Mouse (Mus musculus) embryonic facial prominence, embryonic 13.5 days (tissue): Measurements from ENCODE around the gene Spatc1l. TPM values are rescaled to one million over a fixed set of nuclear protein-coding genes. Genes with fewer than 3 reads are reported as not detected.
A peak's percentile ranks its signal among the peaks of the same experiment; 100 is the strongest.

ENCODE experiments used
- ATAC-seq: fragments of 200-750 bp; cut with Nextera tagmentation; 2 replicates; pipeline ENCODE4 v1.8.0; 2017; ENCODE audit warnings: low read depth; ENCODE audit not compliant: insufficient number of reproducible peaks, insufficient read depth, low FRiP score, low TSS enrichment
- H3K27ac ChIP-seq: fragments of 300-500 bp; sonication (generic); 2 replicates; pipeline ENCODE4 v1.5.1; 2015; ENCODE audit warnings: moderate library complexity, mild to moderate bottlenecking, inconsistent platforms
- H3K27me3 ChIP-seq: fragments of 300-500 bp; sonication (generic); 2 replicates; pipeline ENCODE4 v1.6.1; 2015; ENCODE audit warnings: mild to moderate bottlenecking, inconsistent platforms
- H3K36me3 ChIP-seq: fragments of 300-500 bp; sonication (generic); 2 replicates; pipeline ENCODE4 v1.6.1; 2015; ENCODE audit warnings: mild to moderate bottlenecking, inconsistent platforms
- H3K4me1 ChIP-seq: fragments of 300-500 bp; sonication (generic); 2 replicates; pipeline ENCODE4 v1.6.1; 2015; ENCODE audit warnings: inconsistent platforms
- H3K4me2 ChIP-seq: fragments of 300-500 bp; sonication (generic); 2 replicates; pipeline ENCODE4 v1.6.1; 2015; ENCODE audit warnings: moderate library complexity, mild to moderate bottlenecking, inconsistent platforms
- H3K4me3 ChIP-seq: fragments of 300-500 bp; sonication (generic); 2 replicates; pipeline ENCODE4 v1.5.1; 2015; ENCODE audit warnings: mild to moderate bottlenecking, inconsistent platforms
- H3K9ac ChIP-seq: fragments of 300-500 bp; sonication (generic); 2 replicates; pipeline ENCODE4 v1.6.1; 2015; ENCODE audit warnings: mild to moderate bottlenecking, inconsistent platforms
- H3K9me3 ChIP-seq: fragments of 300-500 bp; sonication (generic); 2 replicates; pipeline ENCODE4 v1.6.1; 2016; ENCODE audit warnings: inconsistent platforms
- WGBS: fragments of 180-500 bp; shearing (Covaris S2); methylation state at CpG from one replicate; pipeline ENCODE4 v1.1.7; 2015; ENCODE audit warnings: mixed read lengths; 5-methylcytosine and 5-hydroxymethylcytosine counted together
- polyA plus RNA-seq: library from polyadenylated mRNA; unstranded; fragments of >200 nt; fragmentation: Nextera tagmentation; extraction: Ambion mirVana; gene quantifications from 2 replicates; pipeline ENCODE4 v1.2.1, GENCODE M21; 2015

Spatc1l gene
- not detected in 2 replicates for polyA plus RNA-seq

GRCm38 (mm10) chr10:76561972-76562371 is at the start of gene Spatc1l:
Gene Spatc1l, plus strand, starts transcription at chr10:76562272.
- no peaks in the 10 kb centered on the region for H3K27me3 ChIP-seq
- no peak within 1 kb of the TSS for H3K4me2 ChIP-seq
- H3K9me3 ChIP-seq = no peaks in the 10 kb centered on the region
- no peaks in the 10 kb centered on the region for H3K36me3 ChIP-seq
- no peak within 1 kb of the TSS for H3K9ac ChIP-seq
- no peak within 1 kb of the TSS for H3K27ac ChIP-seq
- 88% methylated on average over 10 of the region's 10 CpGs for WGBS
- no peak within 1 kb of the TSS for H3K4me3 ChIP-seq
- no peak for ATAC-seq
- H3K4me1 ChIP-seq = no peaks in the 10 kb centered on the region

GRCm38 (mm10) chr10:76512965-76513583 is 49.0 kb upstream of the Spatc1l start:
- Histone ChIP-seq H3K4me2 (no peak overlapping the region), H3K4me1 (no peaks in the 10 kb centered on the region), H3K9ac (no peak overlapping the region), H3K9me3 (0 out of 2 replicates have a peak, but pooled peaks cover 1% of the 10 kb centered on the region), H3K4me3 (no peak overlapping the region), H3K36me3 (peaks cover 90% of the 10 kb centered on the region), H3K27ac (no peak overlapping the region), H3K27me3 (no peaks in the 10 kb centered on the region)
- WGBS = 54% methylated on average over 5 of the region's 5 CpGs
- no peak for ATAC-seq

DNA sequence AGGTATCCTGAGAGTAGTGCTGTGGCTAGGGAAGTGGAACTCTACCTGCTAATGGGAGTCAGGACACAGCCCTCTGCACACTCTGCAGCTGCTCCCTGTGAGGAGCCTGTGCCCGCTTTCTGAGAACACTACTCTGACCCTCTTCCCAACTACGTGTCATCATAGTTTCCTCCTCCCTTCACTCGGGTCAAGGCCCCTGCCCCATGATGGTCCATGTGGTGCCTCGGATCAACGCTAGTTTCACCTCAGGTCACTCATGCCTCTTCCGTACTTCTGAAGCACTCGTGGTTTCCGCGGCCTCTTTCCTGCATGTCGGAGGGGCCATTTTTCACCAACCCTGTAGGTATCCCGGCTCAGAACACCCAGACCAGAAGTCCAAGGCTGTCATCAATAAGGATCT is 31.1 kb upstream of the Spatc1l start:
- Histone ChIP-seq H3K4me1 (peaks cover 20% of the 10 kb centered on the region; the same call in 1 of the 2 replicates), H3K9ac (peak overlapping the region; percentile 71), H3K9me3 (no peaks in the 10 kb centered on the region), H3K4me3 (peak overlapping the region; percentile 71), H3K27ac (peak overlapping the region; percentile 8; the same call in 1 of the 2 replicates), H3K4me2 (peak overlapping the region; percentile 90), H3K27me3 (no peaks in the 10 kb centered on the region), H3K36me3 (peaks cover 24% of the 10 kb centered on the region)
- peak; percentile 44; the same call in 1 of the 2 replicates for ATAC-seq
- 1% methylated on average over 11 of the region's 11 CpGs for WGBS

DNA sequence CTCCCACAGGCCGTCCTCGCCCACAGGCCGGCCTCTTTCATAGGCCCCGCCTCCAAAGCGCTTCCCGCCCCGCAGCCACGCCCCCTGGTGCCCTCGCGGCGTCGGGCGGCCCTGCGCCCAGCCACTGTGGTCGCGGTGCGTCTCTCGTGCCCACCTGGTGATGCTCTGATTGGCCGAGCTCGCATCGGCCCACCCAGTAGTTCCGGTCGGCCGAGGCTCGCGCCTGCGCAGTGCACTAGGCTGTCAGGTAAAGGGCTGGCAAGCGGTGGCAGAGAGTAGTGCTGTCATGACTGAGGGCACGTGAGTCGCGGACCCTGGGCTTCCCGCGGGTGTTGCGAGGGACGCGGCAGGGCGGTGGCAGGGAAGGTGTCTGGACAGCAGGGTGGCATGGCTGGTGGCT is 30.7 kb upstream of the Spatc1l start, which contains the start of gene Lss:
Gene Lss (plus strand): TSS at position 214 of the 400 bp plus-strand sequence.
- under 1% methylated on average over 37 of the region's 37 CpGs for WGBS
- Histone ChIP-seq H3K9me3 (no peaks in the 10 kb centered on the region), H3K4me2 (peak within 1 kb of the TSS; percentile 90), H3K27ac (peak within 1 kb of the TSS; percentile 80), H3K4me3 (peak within 1 kb of the TSS; percentile 71), H3K36me3 (peaks cover 29% of the 10 kb centered on the region), H3K27me3 (no peaks in the 10 kb centered on the region), H3K9ac (peak within 1 kb of the TSS; percentile 81), H3K4me1 (peaks cover 20% of the 10 kb centered on the region; the same call in 1 of the 2 replicates)
- peak; percentile 98 for ATAC-seq

DNA sequence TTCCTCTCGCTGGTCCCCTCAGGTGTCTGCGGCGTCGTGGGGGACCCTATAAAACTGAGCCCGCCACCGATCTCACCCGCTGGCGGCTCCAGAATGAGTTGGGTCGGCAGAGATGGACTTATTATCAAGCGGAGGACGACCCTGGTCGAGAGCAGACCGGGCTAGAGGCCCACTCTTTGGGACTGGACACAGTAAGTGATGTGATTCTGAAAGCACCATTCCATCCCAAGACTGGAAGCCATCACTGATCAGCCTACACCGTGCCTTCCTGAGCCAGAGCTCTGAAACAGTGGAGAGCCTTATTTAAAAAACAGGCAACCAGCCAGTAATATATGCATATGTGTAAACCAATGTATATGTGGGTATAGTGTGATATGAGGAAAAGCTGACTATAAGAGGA is 30.2 kb upstream of the Spatc1l start:
- H3K4me1 ChIP-seq = peaks cover 20% of the 10 kb centered on the region; the same call in 1 of the 2 replicates
- ATAC-seq = no peak
- peak overlapping the region; percentile 80 for H3K27ac ChIP-seq
- H3K36me3 ChIP-seq = peaks cover 33% of the 10 kb centered on the region
- H3K4me2 ChIP-seq = peak overlapping the region; percentile 90
- H3K4me3 ChIP-seq = peak overlapping the region; percentile 71
- no peaks in the 10 kb centered on the region for H3K27me3 ChIP-seq
- no peaks in the 10 kb centered on the region for H3K9me3 ChIP-seq
- H3K9ac ChIP-seq = peak overlapping the region; percentile 81
- WGBS = 2% methylated on average over 14 of the region's 14 CpGs

GRCm38 (mm10) chr10:76535526-76535925 is 26.5 kb upstream of the Spatc1l start:
- no peak overlapping the region for H3K4me3 ChIP-seq
- H3K36me3 ChIP-seq = peaks cover 68% of the 10 kb centered on the region
- peaks cover 18% of the 10 kb centered on the region; the same call in 1 of the 2 replicates for H3K4me1 ChIP-seq
- WGBS = 95% methylated on average over 7 of the region's 7 CpGs
- H3K9ac ChIP-seq = no peak overlapping the region
- ATAC-seq = no peak
- no peaks in the 10 kb centered on the region for H3K9me3 ChIP-seq
- no peak overlapping the region for H3K4me2 ChIP-seq
- no peaks in the 10 kb centered on the region for H3K27me3 ChIP-seq
- no peak overlapping the region for H3K27ac ChIP-seq

GRCm38 (mm10) chr10:76537619-76538018 is 24.5 kb upstream of the Spatc1l start:
- H3K9ac ChIP-seq = no peak overlapping the region
- H3K27ac ChIP-seq = no peak overlapping the region
- H3K4me1 ChIP-seq = 0 out of 2 replicates have a peak, but pooled peaks cover 6% of the 10 kb centered on the region
- 79% methylated on average over 9 of the region's 9 CpGs for WGBS
- ATAC-seq = no peak
- H3K4me2 ChIP-seq = no peak overlapping the region
- no peak overlapping the region for H3K4me3 ChIP-seq
- peaks cover 89% of the 10 kb centered on the region for H3K36me3 ChIP-seq
- no peaks in the 10 kb centered on the region for H3K9me3 ChIP-seq
- H3K27me3 ChIP-seq = no peaks in the 10 kb centered on the region

GRCm38 (mm10) chr10:76541336-76542085 is 20.6 kb upstream of the Spatc1l start:
- no peaks in the 10 kb centered on the region for H3K9me3 ChIP-seq
- 93% methylated on average over 11 of the region's 11 CpGs for WGBS
- no peak for ATAC-seq
- H3K4me2 ChIP-seq = no peak overlapping the region
- no peak overlapping the region for H3K4me3 ChIP-seq
- H3K9ac ChIP-seq = no peak overlapping the region
- H3K36me3 ChIP-seq = peaks cover 98% of the 10 kb centered on the region
- no peaks in the 10 kb centered on the region for H3K27me3 ChIP-seq
- no peak overlapping the region for H3K27ac ChIP-seq
- H3K4me1 ChIP-seq = no peaks in the 10 kb centered on the region

GRCm38 (mm10) chr10:76542636-76543375 is 19.3 kb upstream of the Spatc1l start:
- Histone ChIP-seq H3K9ac (no peak overlapping the region), H3K36me3 (peaks cover 98% of the 10 kb centered on the region)
- 84% methylated on average over 10 of the region's 10 CpGs for WGBS

DNA sequence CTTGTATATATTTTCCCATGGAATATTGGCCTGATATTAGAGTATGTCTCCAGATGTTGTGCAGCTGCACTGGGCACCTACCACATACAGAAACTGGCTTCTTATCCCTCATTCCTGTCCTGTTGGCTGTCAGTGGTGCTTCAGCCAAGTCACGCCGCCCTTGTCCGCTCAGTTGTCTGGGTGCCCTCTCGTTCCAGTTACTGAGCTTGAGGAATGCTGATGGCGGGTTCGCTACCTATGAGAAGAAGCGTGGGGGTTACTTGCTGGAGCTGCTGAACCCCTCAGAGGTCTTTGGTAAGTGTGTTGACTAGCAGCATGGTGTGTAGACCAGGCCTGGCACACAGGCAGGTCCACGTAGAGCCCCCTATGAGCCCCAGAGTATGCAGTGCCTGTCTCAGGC is 15.5 kb upstream of the Spatc1l start:
- Histone ChIP-seq H3K36me3 (peaks cover 100% of the 10 kb centered on the region), H3K4me2 (no peak overlapping the region), H3K27ac (no peak overlapping the region), H3K9me3 (no peaks in the 10 kb centered on the region), H3K9ac (no peak overlapping the region), H3K27me3 (no peaks in the 10 kb centered on the region), H3K4me1 (no peaks in the 10 kb centered on the region), H3K4me3 (no peak overlapping the region)
- no peak for ATAC-seq
- WGBS = 91% methylated on average over 8 of the region's 8 CpGs

More at GRCm38 (mm10) chr10:76542636-76543375, 19.3 kb upstream of the Spatc1l start:
- Histone ChIP-seq H3K27ac (no peak overlapping the region), H3K4me1 (no peaks in the 10 kb centered on the region), H3K4me2 (no peak overlapping the region), H3K4me3 (no peak overlapping the region), H3K9me3 (no peaks in the 10 kb centered on the region), H3K27me3 (no peaks in the 10 kb centered on the region)
- no peak for ATAC-seq

DNA sequence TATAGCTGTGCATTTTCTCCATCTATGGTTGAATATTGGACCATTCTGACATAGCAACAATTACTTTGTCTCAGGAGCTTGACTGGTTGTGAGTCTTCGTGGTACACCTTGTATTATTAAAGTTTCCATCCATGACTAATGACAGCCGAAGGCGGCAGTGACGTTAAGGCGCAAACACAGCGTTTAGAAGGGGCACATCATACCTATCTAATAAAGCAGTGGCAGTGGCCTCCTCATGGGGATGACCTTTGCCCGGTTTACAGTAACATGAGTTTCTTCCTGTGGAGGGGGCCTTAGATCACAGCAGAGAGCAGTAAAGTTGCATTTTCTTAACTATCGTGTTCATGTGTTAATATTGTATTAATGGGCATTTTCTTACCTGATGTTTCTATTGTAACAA is 13.9 kb upstream of the Spatc1l start:
- no peaks in the 10 kb centered on the region for H3K4me1 ChIP-seq
- WGBS = 94% methylated on average over 8 of the region's 8 CpGs
- H3K9ac ChIP-seq = no peak overlapping the region
- H3K27ac ChIP-seq = no peak overlapping the region
- no peak for ATAC-seq
- no peaks in the 10 kb centered on the region for H3K27me3 ChIP-seq
- no peak overlapping the region for H3K4me2 ChIP-seq
- H3K4me3 ChIP-seq = no peak overlapping the region
- peaks cover 100% of the 10 kb centered on the region for H3K36me3 ChIP-seq
- H3K9me3 ChIP-seq = no peaks in the 10 kb centered on the region
